13 mouse cellular contexts compared by ENCODE assay signal in genomic region chr9:50425866-50426495, GRCm38 (mm10).
DNase-seq lines count a peak whose midpoint lies in the region; ATAC-seq and TF ChIP-seq lines count a peak whose summit lies in the region.
"Had no signal": no experiment of that assay in that cellular context is flagged by ENCODE, and none has a peak within 500 bp of the region (broad histone marks: within the 10 kb centered on the region; RNA-seq: fewer than 3 reads in every experiment).

No protein-coding gene starts in this region.

- H3K27ac ChIP-seq in hindbrain, embryonic 11.5 days (ENCODE audit: low read depth, low read length) = no peak overlapping the region
- H3K27ac ChIP-seq in hindbrain, embryonic 12.5 days = no peak overlapping the region
- H3K27ac ChIP-seq in midbrain, postnatal 0 days (ENCODE audit: low read depth, low read length) = no peak overlapping the region
- H3K27ac ChIP-seq in midbrain, embryonic 15.5 days = no peak overlapping the region
- H3K27ac ChIP-seq: embryonic facial prominence, embryonic 12.5 days; heart, embryonic 10.5 days; lung, embryonic 15.5 days had no signal

- TF ChIP-seq CTCF in midbrain, postnatal 0 days (IDR thresholded peaks at IDR 0.05) = peak; percentile 50

- no peak for ATAC-seq in hindbrain, embryonic 11.5 days (ENCODE audit: low FRiP score)
- no peak for ATAC-seq in hindbrain, embryonic 12.5 days (ENCODE audit: low FRiP score)
- ATAC-seq in midbrain, postnatal 0 days (ENCODE audit: low FRiP score) = no peak
- no peak for ATAC-seq in midbrain, embryonic 15.5 days (replicated peaks)
- ATAC-seq in megakaryocyte-erythroid progenitor cell, adult 5-6 weeks (replicated peaks; ENCODE audit: low FRiP score, low TSS enrichment, poor library complexity, severe bottlenecking) = no peak
- ATAC-seq: inflammation-experienced regulatory T-cells, adult 6 months had no signal

- no peak overlapping the region for H3K4me3 ChIP-seq in hindbrain, embryonic 11.5 days (ENCODE audit: low read depth, low read length)
- no peak overlapping the region for H3K4me3 ChIP-seq in hindbrain, embryonic 12.5 days
- H3K4me3 ChIP-seq in midbrain, postnatal 0 days (ENCODE audit: low read depth, low read length) = no peak overlapping the region
- H3K4me3 ChIP-seq in midbrain, embryonic 15.5 days = no peak overlapping the region
- H3K4me3 ChIP-seq: embryonic facial prominence, embryonic 12.5 days; heart, embryonic 10.5 days; lung, embryonic 15.5 days had no signal

- H3K4me1 ChIP-seq in hindbrain, embryonic 11.5 days (replicated peaks; ENCODE audit: control insufficient read depth, insufficient read depth, low read length) = no peaks in the 10 kb centered on the region
- peaks cover 7% of the 10 kb centered on the region; the same call in 1 of the 2 replicates for H3K4me1 ChIP-seq in hindbrain, embryonic 12.5 days
- no peaks in the 10 kb centered on the region for H3K4me1 ChIP-seq in midbrain, postnatal 0 days (ENCODE audit: insufficient read depth, low read length)
- no peaks in the 10 kb centered on the region for H3K4me1 ChIP-seq in midbrain, embryonic 15.5 days
- H3K4me1 ChIP-seq: embryonic facial prominence, embryonic 12.5 days; lung, embryonic 15.5 days had no signal

- peak; percentile 28 for DNase-seq in hindbrain, embryonic 11.5 days (ENCODE audit: low spot score)
- no peak for DNase-seq in midbrain, postnatal 0 days (ENCODE audit: low spot score)
- peak; percentile 35 for DNase-seq in ZHBTc4 (ENCODE audit: low read depth, low spot score)
- DNase-seq in retina, postnatal 1 day = peak; percentile 30
- DNase-seq in ovary, postnatal 14 days (ENCODE audit: low spot score) = no peak
- DNase-seq: right cerebral cortex, postnatal 14 days had no signal

- H3K9me3 ChIP-seq in hindbrain, embryonic 11.5 days (ENCODE audit: control insufficient read depth, low read length) = no peaks in the 10 kb centered on the region
- H3K9me3 ChIP-seq in hindbrain, embryonic 12.5 days (replicated peaks) = 0 out of 2 replicates have a peak, but pooled peaks cover under 1% of the 10 kb centered on the region
- no peaks in the 10 kb centered on the region for H3K9me3 ChIP-seq in midbrain, postnatal 0 days (ENCODE audit: low read length)
- no peaks in the 10 kb centered on the region for H3K9me3 ChIP-seq in midbrain, embryonic 15.5 days
- H3K9me3 ChIP-seq: embryonic facial prominence, embryonic 12.5 days; heart, embryonic 10.5 days; lung, embryonic 15.5 days had no signal

- H3K9ac ChIP-seq in hindbrain, embryonic 11.5 days (ENCODE audit: low read depth, low read length) = no peak overlapping the region
- no peak overlapping the region for H3K9ac ChIP-seq in hindbrain, embryonic 12.5 days
- no peak overlapping the region for H3K9ac ChIP-seq in midbrain, postnatal 0 days (replicated peaks; ENCODE audit: low read length, poor library complexity, severe bottlenecking)
- H3K9ac ChIP-seq in midbrain, embryonic 15.5 days = no peak overlapping the region
- H3K9ac ChIP-seq: embryonic facial prominence, embryonic 12.5 days; lung, embryonic 15.5 days had no signal

- no peaks in the 10 kb centered on the region for H3K27me3 ChIP-seq in hindbrain, embryonic 11.5 days (ENCODE audit: control insufficient read depth, insufficient read depth, low read length)
- peaks cover 6% of the 10 kb centered on the region; the same call in 1 of the 2 replicates for H3K27me3 ChIP-seq in hindbrain, embryonic 12.5 days
- no peaks in the 10 kb centered on the region for H3K27me3 ChIP-seq in midbrain, postnatal 0 days (ENCODE audit: insufficient read depth, low read length)
- no peaks in the 10 kb centered on the region for H3K27me3 ChIP-seq in midbrain, embryonic 15.5 days (replicated peaks)
- H3K27me3 ChIP-seq: lung, embryonic 15.5 days had no signal

- H3K4me2 ChIP-seq in hindbrain, embryonic 11.5 days (replicated peaks; ENCODE audit: low read depth, low read length) = no peak overlapping the region
- H3K4me2 ChIP-seq in hindbrain, embryonic 12.5 days (replicated peaks) = no peak overlapping the region
- no peak overlapping the region for H3K4me2 ChIP-seq in midbrain, postnatal 0 days (ENCODE audit: low read depth, low read length, poor library complexity, severe bottlenecking)
- H3K4me2 ChIP-seq in midbrain, embryonic 15.5 days = no peak overlapping the region
- H3K4me2 ChIP-seq: embryonic facial prominence, embryonic 12.5 days; lung, embryonic 15.5 days had no signal

- 40% methylated on average over 4 of the region's 4 CpGs for whole genome bisulfite sequencing in hindbrain, embryonic 11.5 days
- WGBS in hindbrain, embryonic 12.5 days = 34% methylated on average over 4 of the region's 4 CpGs
- WGBS in midbrain, postnatal 0 days = 47% methylated on average over 4 of the region's 4 CpGs
- WGBS in midbrain, embryonic 15.5 days = 53% methylated on average over 4 of the region's 4 CpGs

- H3K36me3 ChIP-seq in hindbrain, embryonic 11.5 days (ENCODE audit: control insufficient read depth, insufficient read depth, low read length) = no peaks in the 10 kb centered on the region
- H3K36me3 ChIP-seq in hindbrain, embryonic 12.5 days = no peaks in the 10 kb centered on the region
- H3K36me3 ChIP-seq in midbrain, postnatal 0 days (ENCODE audit: insufficient read depth, low read length) = no peaks in the 10 kb centered on the region
- no peaks in the 10 kb centered on the region for H3K36me3 ChIP-seq in midbrain, embryonic 15.5 days (replicated peaks)
- H3K36me3 ChIP-seq: embryonic facial prominence, embryonic 12.5 days; heart, embryonic 10.5 days; lung, embryonic 15.5 days had no signal

Comparison
In these comparisons a context has a peak if more than half of its experiments do, and no peak if none do; other contexts are left out.
1. DNase-seq: peak in hindbrain, embryonic 11.5 days (single experiment), ZHBTc4 (single experiment) and retina, postnatal 1 day (single experiment); none in midbrain, postnatal 0 days (single experiment) and ovary, postnatal 14 days (single experiment).